Mouse (Mus musculus) ES-E14 (cell line): ENCODE measurements at regions not wholly inside any gene's neighbourhood (a gene's known extent, or its start where the extent isn't known, plus 50 kb on each side); places are given as distances from the start of the nearest gene placed in this dataset.

ENCODE experiments used
- DNase-seq: peaks from one replicate; pipeline ENCODE4 v3.0.0-alpha.2; 2013; ENCODE audit warnings: low read depth, low spot score
- H3K27ac ChIP-seq: 2 replicates; pipeline ENCODE4 v1.5.1; 2012; ENCODE audit warnings: low read depth, mild to moderate bottlenecking, low read length, moderate library complexity, mixed read lengths; ENCODE audit not compliant: poor library complexity, insufficient read depth, severe bottlenecking
- H3K36me3 ChIP-seq: 2 replicates; pipeline ENCODE4 v1.6.1; 2012; ENCODE audit warnings: mild to moderate bottlenecking, low read length, moderate library complexity, mixed read lengths; ENCODE audit not compliant: control insufficient read depth, poor library complexity, insufficient read depth, severe bottlenecking
- H3K4me1 ChIP-seq, 2 experiments: fragments of 150-350 bp in 1 of 2; sonication (generic) in 1 of 2; 2 replicates each; pipeline ENCODE4 v1.6.1; 2012; ENCODE audit warnings: low read length in 2 of 2, mild to moderate bottlenecking in 1 of 2, mixed read lengths in 1 of 2; ENCODE audit not compliant: control insufficient read depth in 2 of 2, insufficient read depth in 2 of 2, poor library complexity in 1 of 2
- H3K4me3 ChIP-seq, 2 experiments: fragments of 150-350 bp in 1 of 2; sonication (generic) in 1 of 2; 2 replicates each; pipeline ENCODE4 v1.5.1; 2012; ENCODE audit warnings: low read length in 2 of 2, low read depth in 1 of 2, mild to moderate bottlenecking in 1 of 2, mixed read lengths in 1 of 2; ENCODE audit not compliant: insufficient read depth in 1 of 2, poor library complexity in 1 of 2, severe bottlenecking in 1 of 2
- H3K9ac ChIP-seq: 2 replicates; pipeline ENCODE4 v1.6.1; 2012; ENCODE audit warnings: low read depth, mild to moderate bottlenecking, low read length, mixed read lengths; ENCODE audit not compliant: poor library complexity, insufficient read depth, severe bottlenecking
- H3K9me3 ChIP-seq: fragments of 150-350 bp; sonication (generic); 2 replicates; pipeline ENCODE4 v1.6.1; 2012; ENCODE audit warnings: low read depth, mild to moderate bottlenecking, low read length; ENCODE audit not compliant: control insufficient read depth, insufficient read depth
- CHD2 ChIP-seq: IDR thresholded peaks from 2 replicates; pipeline ENCODE4 v1.6.1; 2014; ENCODE audit warnings: mild to moderate bottlenecking, low read depth, low read length, inconsistent platforms
- HCFC1 ChIP-seq: IDR thresholded peaks from 2 replicates; pipeline ENCODE4 v1.6.1; 2012; ENCODE audit warnings: low read length, inconsistent platforms, borderline replicate concordance; ENCODE audit not compliant: insufficient read depth
- MAFK ChIP-seq: IDR thresholded peaks from 2 replicates; pipeline ENCODE4 v1.6.1; 2014; ENCODE audit warnings: mild to moderate bottlenecking, low read depth, low read length, inconsistent platforms; ENCODE audit not compliant: insufficient read depth
- ZC3H11A ChIP-seq: IDR thresholded peaks from 2 replicates; pipeline ENCODE4 v1.6.1; 2012; ENCODE audit warnings: low read depth, mild to moderate bottlenecking, inconsistent platforms, low read length, borderline replicate concordance
- ZNF384 ChIP-seq: IDR thresholded peaks from 2 replicates; pipeline ENCODE4 v1.6.1; 2012; ENCODE audit warnings: low read depth, low read length, inconsistent platforms
- in situ Hi-C, 2 experiments: fragments of 600-800 bp; cut with MboI; formaldehyde crosslinking; loops; one replicate each; pipeline ENCODE4 v1.15.1; 2025; ENCODE audit warnings: low sequenced_read_pairs in 2 of 2, inconsistent platforms in 1 of 2; ENCODE audit not compliant: unreplicated experiment in 2 of 2

GRCm38 (mm10) chr13:101551068-101551467 lies 216.9 kb downstream of the Pik3r1 start:
- Histone ChIP-seq H3K4me1 (no peaks in the 10 kb centered on the region), H3K36me3 (no peaks in the 10 kb centered on the region), H3K4me3 (no peak overlapping the region), H3K9ac (no peak overlapping the region), H3K27ac (no peak overlapping the region), H3K9me3 (no peaks in the 10 kb centered on the region)
- DNase-seq = no peak
- TF ChIP-seq ZNF384 (no peak), CHD2 (no peak), HCFC1 (no peak), MAFK (no peak), ZC3H11A (no peak)
- in situ Hi-C loops = no loop called here

- in situ Hi-C loops = no loop called here
- no peak for DNase-seq
Observed at GRCm38 (mm10) chr13:101550526-101550925, 217.5 kb downstream of the Pik3r1 start.

GRCm38 (mm10) chr13:101547887-101548286 lies 220.1 kb downstream of the Pik3r1 start:
- Histone ChIP-seq H3K9ac (no peak overlapping the region), H3K36me3 (no peaks in the 10 kb centered on the region), H3K9me3 (no peaks in the 10 kb centered on the region), H3K27ac (no peak overlapping the region), H3K4me1 (no peaks in the 10 kb centered on the region), H3K4me3 (no peak overlapping the region)
- in situ Hi-C loops = no loop called here
- no peak for DNase-seq
- no peak for TF ChIP-seq MAFK
- no peak for TF ChIP-seq HCFC1
- TF ChIP-seq ZC3H11A = no peak

More at GRCm38 (mm10) chr13:101550526-101550925, 217.5 kb downstream of the Pik3r1 start:
- Histone ChIP-seq H3K9me3 (no peaks in the 10 kb centered on the region), H3K9ac (no peak overlapping the region), H3K4me3 (no peak overlapping the region), H3K36me3 (no peaks in the 10 kb centered on the region), H3K4me1 (no peaks in the 10 kb centered on the region), H3K27ac (no peak overlapping the region)
- TF ChIP-seq HCFC1 (no peak), CHD2 (no peak), ZC3H11A (no peak), ZNF384 (no peak), MAFK (no peak)

- no peak for DNase-seq
- Histone ChIP-seq H3K36me3 (no peaks in the 10 kb centered on the region), H3K4me3 (no peak overlapping the region), H3K9me3 (no peaks in the 10 kb centered on the region), H3K27ac (no peak overlapping the region), H3K4me1 (no peaks in the 10 kb centered on the region), H3K9ac (no peak overlapping the region)
- in situ Hi-C loops = no loop called here
- TF ChIP-seq HCFC1 (no peak), ZNF384 (no peak), ZC3H11A (no peak), MAFK (no peak), CHD2 (no peak)
Observed at GRCm38 (mm10) chr13:101547365-101547764, 220.7 kb downstream of the Pik3r1 start.

- in situ Hi-C loops = no loop called here
- Histone ChIP-seq H3K9me3 (no peaks in the 10 kb centered on the region), H3K27ac (no peak overlapping the region), H3K4me3 (no peak overlapping the region), H3K4me1 (peaks cover 0 to 2% of the 10 kb centered on the region in 2 experiments; a peak in 1 of 4 replicates), H3K36me3 (no peaks in the 10 kb centered on the region), H3K9ac (no peak overlapping the region)
- no peak for DNase-seq
- no peak for TF ChIP-seq ZC3H11A
- no peak for TF ChIP-seq MAFK
- TF ChIP-seq CHD2 = no peak
- TF ChIP-seq HCFC1 = no peak
- no peak for TF ChIP-seq ZNF384
Observed at GRCm38 (mm10) chr13:101545344-101546181, 222.5 kb downstream of the Pik3r1 start.
